Mouse (Mus musculus): ENCODE measurements at regions not wholly inside any gene's neighbourhood (a gene's known extent, or its start where the extent isn't known, plus 50 kb on each side); places are given as distances from the start of the nearest gene placed in this dataset.
A peak's percentile ranks its signal among the peaks of the same experiment; 100 is the strongest.

DNA sequence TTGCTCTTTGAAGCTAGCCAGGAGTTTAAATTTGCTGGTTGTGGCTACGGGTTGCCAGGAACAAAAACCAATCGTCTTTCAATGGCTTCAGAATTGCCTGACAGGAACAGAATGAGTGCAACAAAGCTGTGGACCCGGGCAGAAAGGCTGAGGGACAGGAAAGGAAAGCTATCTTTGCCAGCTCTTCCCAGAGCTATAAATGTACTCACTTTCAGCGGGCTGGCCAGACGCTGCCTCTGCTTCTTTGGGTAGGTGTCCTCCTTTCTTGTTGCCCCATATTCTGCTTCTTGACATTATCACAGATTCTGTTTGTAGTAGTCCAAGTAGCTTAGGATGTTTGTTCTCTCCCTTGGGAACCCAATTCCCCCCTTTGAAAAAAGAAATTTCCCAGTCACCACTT lies 307.4 kb upstream of the Kif2a start:
- no peak for DNase-seq (ENCODE audit: extremely low read depth, insufficient read length, low spot score)

- peak; percentile 19 for DNase-seq (ENCODE audit: extremely low read depth, insufficient read length, low spot score)
Measured at GRCm38 (mm10) chr13:107325707-107326495, 304.0 kb upstream of the Kif2a start.

GRCm38 (mm10) chr13:107314746-107315145 lies 292.8 kb upstream of the Kif2a start:
- DNase-seq (ENCODE audit: extremely low read depth, insufficient read length, low spot score), result no peak

DNA sequence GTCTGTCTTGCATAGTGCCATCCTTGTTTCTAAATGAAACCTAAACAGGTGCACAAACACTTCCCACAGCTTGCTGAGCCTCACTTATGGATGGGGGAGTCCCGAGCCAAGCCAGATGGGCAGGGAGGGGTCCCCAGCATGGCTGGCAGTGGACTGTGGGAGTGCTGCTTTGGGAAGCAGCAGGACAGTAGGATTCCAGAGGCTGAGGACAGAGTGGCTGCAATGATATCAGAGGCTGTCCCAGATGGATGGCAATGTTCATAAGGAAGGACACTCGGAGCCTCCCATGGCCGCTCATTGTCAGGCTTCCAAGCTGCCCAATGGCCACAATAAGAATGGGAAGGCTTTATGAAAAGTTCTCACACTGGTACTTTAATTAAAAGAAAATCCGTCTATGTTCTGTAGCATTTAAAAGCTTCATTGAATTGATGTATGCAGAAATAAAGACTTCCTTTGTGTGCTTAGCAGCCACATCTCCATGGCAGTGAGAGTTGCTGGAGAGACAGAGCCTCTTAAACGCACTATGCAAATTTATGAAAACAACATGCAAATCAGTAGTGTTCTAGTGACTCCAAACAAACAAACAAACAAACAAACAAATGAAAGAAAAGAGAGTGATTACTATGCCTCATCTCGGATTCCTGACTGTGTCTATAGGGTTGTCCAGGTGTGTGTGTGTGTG lies 287.2 kb upstream of the Kif2a start:
- DNase-seq (ENCODE audit: extremely low read depth, insufficient read length, low spot score), result no peak

GRCm38 (mm10) chr13:107308404-107308803 lies 286.5 kb upstream of the Kif2a start:
- no peak for DNase-seq (ENCODE audit: extremely low read depth, insufficient read length, low spot score)

GRCm38 (mm10) chr13:107306958-107307357 lies 285.0 kb upstream of the Kif2a start:
- no peak for DNase-seq (ENCODE audit: extremely low read depth, insufficient read length, low spot score)

DNA sequence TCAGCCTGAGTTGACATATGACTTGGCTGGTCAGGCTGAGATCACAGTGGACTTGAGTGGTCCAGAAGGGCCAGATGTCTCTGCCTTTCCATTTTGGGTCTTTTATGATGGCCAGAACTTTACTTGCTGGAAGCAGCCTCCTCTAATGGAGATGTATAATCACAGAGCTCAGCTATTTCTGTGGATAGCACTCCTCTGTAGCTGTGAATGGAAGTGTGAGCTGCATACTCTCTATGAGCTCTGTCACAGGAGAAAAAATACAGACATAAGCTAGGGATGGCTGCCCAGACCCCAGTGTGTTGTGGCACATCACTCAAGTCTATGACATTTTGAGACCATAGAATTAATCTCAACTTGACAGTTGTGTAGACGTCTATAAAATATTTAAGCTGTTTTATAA lies 284.3 kb upstream of the Kif2a start:
- DNase-seq (ENCODE audit: extremely low read depth, insufficient read length, low spot score), result no peak

GRCm38 (mm10) chr13:107305738-107306137 lies 283.8 kb upstream of the Kif2a start:
- DNase-seq (ENCODE audit: extremely low read depth, insufficient read length, low spot score), result no peak

DNA sequence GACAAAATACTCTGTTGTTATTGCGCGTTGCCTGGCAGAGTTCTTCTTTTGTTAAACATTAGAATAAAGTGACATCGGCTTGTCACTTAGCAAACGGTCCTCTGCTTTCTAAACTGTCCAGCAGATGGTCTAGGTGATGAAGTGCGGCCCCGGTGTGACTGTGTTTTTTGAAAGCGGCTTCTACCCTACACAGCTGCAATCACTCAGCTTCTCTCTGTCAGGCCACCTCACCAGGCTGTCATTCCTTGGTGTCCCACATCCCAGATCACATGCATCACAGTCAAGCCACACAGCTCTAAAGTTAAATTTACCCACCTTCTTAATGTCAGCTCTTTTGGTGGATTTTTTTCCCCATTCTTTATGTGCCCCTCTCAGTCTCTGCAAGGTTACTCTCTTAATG lies 282.0 kb upstream of the Kif2a start:
- no peak for DNase-seq (ENCODE audit: extremely low read depth, insufficient read length, low spot score)

GRCm38 (mm10) chr13:107303322-107303721 lies 281.4 kb upstream of the Kif2a start:
- DNase-seq (ENCODE audit: extremely low read depth, insufficient read length, low spot score), result no peak

DNA sequence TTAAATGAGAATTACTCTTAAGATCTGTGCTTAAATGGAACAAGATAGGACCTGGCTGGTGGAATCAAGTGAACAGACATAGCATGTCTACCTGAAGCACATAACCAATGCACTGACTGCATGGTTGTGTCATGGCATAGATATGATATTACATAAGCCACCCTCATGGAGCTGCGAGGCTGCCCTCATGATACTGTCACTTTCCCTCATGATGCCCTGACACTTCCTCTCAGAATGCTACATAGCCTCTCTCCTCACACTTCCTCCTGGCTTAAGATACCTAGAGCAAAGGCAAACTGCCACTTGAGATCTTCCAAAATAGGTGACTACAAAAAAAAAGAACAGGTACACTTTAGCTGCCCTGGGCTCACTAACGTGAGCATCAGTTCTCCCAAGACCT lies 278.9 kb upstream of the Kif2a start:
- DNase-seq (ENCODE audit: extremely low read depth, insufficient read length, low spot score), result no peak

GRCm38 (mm10) chr13:107264581-107264980 lies 242.7 kb upstream of the Kif2a start:
- no peak for DNase-seq (ENCODE audit: extremely low read depth, insufficient read length, low spot score)

GRCm38 (mm10) chr13:107261479-107262050 lies 239.6 kb upstream of the Kif2a start:
- DNase-seq (ENCODE audit: extremely low read depth, insufficient read length, low spot score), result no peak

DNA sequence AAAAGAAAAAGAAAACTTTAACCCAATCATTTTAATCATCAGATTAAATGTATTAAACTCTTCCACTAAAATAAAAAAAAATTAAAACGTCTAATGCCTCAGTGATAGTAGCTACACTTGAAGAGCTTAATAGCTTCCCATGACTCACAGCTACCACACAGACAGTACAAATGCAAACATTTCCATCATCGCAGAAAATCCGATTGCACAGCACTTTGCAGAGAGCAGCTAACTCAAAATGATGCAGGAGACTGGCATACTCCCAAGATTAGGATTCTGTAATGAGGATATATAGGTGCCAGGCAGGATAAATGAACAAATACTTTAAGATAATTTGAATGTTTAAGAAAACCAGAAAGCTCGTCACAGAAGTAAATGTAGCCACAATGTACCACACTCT lies 238.3 kb upstream of the Kif2a start:
- no peak for DNase-seq (ENCODE audit: extremely low read depth, insufficient read length, low spot score)

DNA sequence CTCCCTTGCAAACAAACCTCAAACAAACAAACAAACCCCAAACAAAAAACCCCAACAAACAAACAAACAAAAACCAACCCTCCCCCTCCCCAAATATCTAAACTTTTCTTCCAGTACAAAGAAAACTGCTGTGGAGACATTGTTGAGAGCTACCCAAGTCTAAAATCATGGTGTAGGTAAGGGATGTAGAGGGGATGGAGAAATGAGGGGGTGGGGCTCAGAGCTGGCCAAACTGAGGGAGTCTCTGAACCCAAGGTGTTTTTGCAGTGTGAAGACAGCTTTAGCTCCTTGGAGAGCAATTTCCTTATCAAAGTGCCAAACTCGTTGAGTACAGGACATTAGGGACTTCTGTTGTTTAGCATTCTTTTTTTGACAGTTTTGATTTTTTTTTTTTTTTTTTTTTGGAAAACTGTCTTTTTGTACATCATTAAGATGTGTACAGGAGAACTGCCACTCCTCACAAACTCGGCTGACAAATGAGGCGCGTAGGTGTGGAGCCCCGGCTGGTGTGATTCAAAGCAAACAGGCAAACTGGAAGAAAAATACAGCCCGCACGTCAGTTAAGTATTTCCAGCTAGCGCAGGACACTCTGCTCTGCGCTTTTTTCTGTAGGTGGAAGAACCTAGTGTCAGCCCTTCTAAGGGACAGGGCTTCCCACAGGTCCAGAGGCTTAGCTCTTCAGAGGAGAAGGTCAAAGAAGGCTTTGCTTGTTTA lies 226.0 kb upstream of the Kif2a start:
- DNase-seq (ENCODE audit: extremely low read depth, insufficient read length, low spot score), result no peak

- no peak for DNase-seq (ENCODE audit: extremely low read depth, insufficient read length, low spot score)
Measured at GRCm38 (mm10) chr13:107246956-107247751, 225.2 kb upstream of the Kif2a start.

- DNase-seq (ENCODE audit: extremely low read depth, insufficient read length, low spot score), result no peak
Measured at GRCm38 (mm10) chr13:107244173-107244572, 222.2 kb upstream of the Kif2a start.

- no peak for DNase-seq (ENCODE audit: extremely low read depth, insufficient read length, low spot score)
Measured at GRCm38 (mm10) chr13:107239035-107239387, 217.1 kb upstream of the Kif2a start.

DNA sequence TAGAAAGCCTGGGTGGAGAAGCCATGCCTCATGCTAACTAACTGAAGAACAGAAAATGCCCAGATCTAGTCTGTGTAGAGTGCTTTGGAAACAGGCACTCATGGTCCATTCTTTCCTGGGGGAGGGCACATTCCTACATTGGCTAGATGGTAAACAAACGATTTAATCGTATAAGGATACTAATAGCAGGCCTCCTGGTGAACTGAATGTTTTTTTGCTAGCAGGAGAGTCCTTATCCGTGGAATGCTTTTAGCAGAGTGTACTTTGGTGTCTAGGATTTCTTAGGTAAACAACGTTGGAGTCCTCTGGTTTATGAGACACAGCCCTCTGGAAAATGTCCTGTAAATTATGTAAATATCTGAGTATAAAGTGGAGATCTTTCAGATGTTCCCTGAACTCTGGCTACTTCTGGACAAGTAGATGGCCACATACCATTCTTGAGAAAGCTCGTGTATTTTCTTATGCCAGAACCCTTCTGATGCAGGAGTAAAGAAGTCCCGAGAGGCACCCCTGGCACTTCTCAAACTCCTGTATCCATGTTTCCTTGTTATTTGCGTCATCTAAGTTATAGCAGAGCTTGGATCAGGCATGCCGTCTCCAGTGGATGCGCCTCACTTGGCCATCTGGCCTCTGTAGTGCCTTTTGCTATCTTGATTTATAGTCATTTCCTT lies 216.6 kb upstream of the Kif2a start:
- no peak for DNase-seq (ENCODE audit: extremely low read depth, insufficient read length, low spot score)

DNA sequence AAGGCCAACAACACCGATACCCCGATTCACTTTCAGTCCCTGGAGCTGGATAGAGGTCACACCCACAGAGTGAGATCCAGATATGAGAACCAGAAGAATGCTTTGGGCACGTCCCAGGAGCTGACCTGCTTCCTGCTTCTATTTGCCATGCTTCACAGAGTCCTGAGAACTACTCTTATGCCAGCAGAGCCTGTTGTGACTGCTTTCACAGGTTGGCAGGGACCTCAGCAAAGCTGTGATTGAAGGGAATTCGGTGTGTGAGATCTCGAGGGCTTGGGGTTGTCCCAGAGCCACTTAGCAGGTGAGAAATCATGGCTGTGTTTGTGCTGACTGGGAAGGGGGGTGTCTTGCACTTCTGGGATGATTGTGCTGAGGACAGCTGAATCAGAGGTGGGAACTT lies 197.5 kb upstream of the Kif2a start:
- no peak for DNase-seq (ENCODE audit: extremely low read depth, insufficient read length, low spot score)
